Mouse (Mus musculus): Measurements from ENCODE around the gene F10. TPM values are rescaled to one million over a fixed set of nuclear protein-coding genes. Genes with fewer than 3 reads are reported as not detected.

F10 gene
- 0.97 TPM for polyA plus RNA-seq (2015; fragmentation: Illumina TruSeq; extraction: RNeasy Lipid Tissue Mini Kit (QIAGEN cat#74804); ENCODE audit: insufficient read depth, low replicate concordance)

GRCm38 (mm10) chr8:13037015-13037414 lies at the start of gene F10:
F10 (plus strand) TSS chr8:13037308.

GRCm38 (mm10) chr8:13025487-13026224 lies 11.5 kb upstream of the F10 start, which contains the start of gene F7:
F7 (plus strand) TSS chr8:13026034.

GRCm38 (mm10) chr8:13060441-13061150 lies 23.5 kb downstream of the F10 start, which contains the start of gene Proz:
Proz (plus strand) TSS chr8:13060914.

GRCm38 (mm10) chr8:13105087-13105881 lies 68.2 kb downstream of the F10 start, which contains the start of the genes Pcid2 and Cul4a:
Pcid2 (minus strand) TSS chr8:13105459.
Cul4a (plus strand) TSS chr8:13105621.

Other genes with a start within 250 kb of the F10 start
- gene Mcf2l, start 163.5 kb upstream of the F10 start, polyA plus RNA-seq (2015; fragmentation: Illumina TruSeq; extraction: RNeasy Lipid Tissue Mini Kit (QIAGEN cat#74804); ENCODE audit: insufficient read depth, low replicate concordance), result 3.7 TPM
- 0.25 TPM for gene F7, start 11.3 kb upstream of the F10 start, polyA plus RNA-seq (2015; fragmentation: Illumina TruSeq; extraction: RNeasy Lipid Tissue Mini Kit (QIAGEN cat#74804); ENCODE audit: insufficient read depth, low replicate concordance)
- gene Proz, start 23.6 kb downstream of the F10 start, polyA plus RNA-seq (2015; fragmentation: Illumina TruSeq; extraction: RNeasy Lipid Tissue Mini Kit (QIAGEN cat#74804); ENCODE audit: insufficient read depth, low replicate concordance), result not detected
- gene Pcid2, start 68.2 kb downstream of the F10 start, polyA plus RNA-seq (2015; fragmentation: Illumina TruSeq; extraction: RNeasy Lipid Tissue Mini Kit (QIAGEN cat#74804); ENCODE audit: insufficient read depth, low replicate concordance), result 30.1 TPM
- gene Cul4a, start 68.3 kb downstream of the F10 start, polyA plus RNA-seq (2015; fragmentation: Illumina TruSeq; extraction: RNeasy Lipid Tissue Mini Kit (QIAGEN cat#74804); ENCODE audit: insufficient read depth, low replicate concordance), result 51.4 TPM
- gene Lamp1, start 121.9 kb downstream of the F10 start, polyA plus RNA-seq (2015; fragmentation: Illumina TruSeq; extraction: RNeasy Lipid Tissue Mini Kit (QIAGEN cat#74804); ENCODE audit: insufficient read depth, low replicate concordance), result 324 TPM
- gene Grtp1, start 163.3 kb downstream of the F10 start, polyA plus RNA-seq (2015; fragmentation: Illumina TruSeq; extraction: RNeasy Lipid Tissue Mini Kit (QIAGEN cat#74804); ENCODE audit: insufficient read depth, low replicate concordance), result 0.41 TPM
- not detected for gene Adprhl1, start 216.9 kb downstream of the F10 start, polyA plus RNA-seq (2015; fragmentation: Illumina TruSeq; extraction: RNeasy Lipid Tissue Mini Kit (QIAGEN cat#74804); ENCODE audit: insufficient read depth, low replicate concordance)

Measured in spleen, adult 10 weeks (tissue).